Mouse (Mus musculus) Muller cell, postnatal 12 days (primary cell): Measurements from ENCODE around the gene Arhgap10.

ENCODE experiments used
- DNase-seq: peaks from one replicate; pipeline ENCODE4 v3.0.0-alpha.2; 2015; ENCODE audit errors: inconsistent ontology term

Gene Arhgap10

DNA sequence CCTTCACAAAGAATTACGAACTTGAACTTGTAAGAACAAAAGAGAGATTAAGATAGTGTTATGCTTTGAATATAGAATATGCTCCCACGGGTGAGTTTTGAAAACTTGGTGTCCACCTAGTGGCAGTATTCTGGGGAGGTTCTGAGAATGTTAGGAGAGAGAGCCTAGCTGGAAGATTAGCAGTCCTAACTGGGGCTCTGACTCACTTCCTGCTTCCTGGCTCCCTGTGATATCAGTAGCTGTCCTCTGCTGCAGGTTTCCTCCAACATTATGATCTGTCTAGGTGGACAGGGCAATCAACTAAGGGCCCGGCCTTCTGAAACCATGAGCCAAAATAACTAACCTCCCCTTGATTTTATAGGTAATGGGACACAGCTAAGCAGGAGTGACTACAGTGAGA lies 233.3 kb downstream of the Arhgap10 start:
- DNase-seq = no peak

DNA sequence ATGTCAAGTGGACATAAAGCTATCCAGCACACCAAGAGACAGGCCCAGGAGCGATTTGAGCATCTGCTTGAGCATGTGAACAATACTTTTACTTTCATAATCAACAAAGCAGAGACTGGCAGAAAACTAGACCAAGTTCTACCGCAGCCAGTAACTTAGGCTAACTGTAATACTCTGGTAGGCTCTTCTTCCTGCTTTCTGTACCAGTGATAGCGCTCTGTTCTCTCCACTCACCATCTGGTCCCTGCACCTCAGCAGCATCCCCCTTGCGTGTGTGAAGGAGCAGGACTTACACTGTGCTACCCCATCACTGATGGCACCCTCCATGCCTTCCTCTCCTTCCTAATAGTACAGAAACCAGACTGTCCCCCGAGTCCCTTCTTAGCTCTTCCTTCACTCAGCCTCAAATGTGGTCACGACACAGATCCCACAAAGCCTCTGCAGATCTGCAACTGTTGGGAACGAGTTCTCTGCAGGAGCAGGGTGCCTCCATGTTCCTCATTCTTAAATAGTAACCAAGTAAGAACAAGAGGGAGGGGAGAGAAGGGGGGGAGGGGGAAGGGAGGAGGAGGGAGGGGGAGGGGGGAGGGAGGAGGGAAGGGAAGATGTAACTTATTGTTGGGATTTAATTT lies 235.0 kb downstream of the Arhgap10 start:
- no peak for DNase-seq

DNA sequence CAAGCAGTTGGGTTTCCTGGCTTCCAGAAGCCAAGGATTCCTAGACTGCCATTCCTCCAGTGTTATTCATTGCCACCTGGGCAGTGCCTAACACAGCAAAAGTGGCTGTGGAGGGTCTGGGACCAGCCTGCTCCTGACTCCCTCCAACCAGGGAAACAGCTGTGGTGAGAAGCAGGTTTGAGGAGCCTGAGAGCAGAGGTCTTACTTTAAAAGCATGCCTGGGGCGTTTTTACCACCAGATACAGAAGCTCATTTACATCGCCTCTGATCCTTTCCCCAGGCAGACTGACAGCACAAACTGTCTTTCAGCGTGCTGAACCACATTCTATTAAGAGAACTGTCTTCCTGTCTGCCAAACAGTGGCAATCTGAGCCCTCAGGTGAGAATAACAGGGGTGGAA lies 237.8 kb downstream of the Arhgap10 start:
- no peak for DNase-seq

DNA sequence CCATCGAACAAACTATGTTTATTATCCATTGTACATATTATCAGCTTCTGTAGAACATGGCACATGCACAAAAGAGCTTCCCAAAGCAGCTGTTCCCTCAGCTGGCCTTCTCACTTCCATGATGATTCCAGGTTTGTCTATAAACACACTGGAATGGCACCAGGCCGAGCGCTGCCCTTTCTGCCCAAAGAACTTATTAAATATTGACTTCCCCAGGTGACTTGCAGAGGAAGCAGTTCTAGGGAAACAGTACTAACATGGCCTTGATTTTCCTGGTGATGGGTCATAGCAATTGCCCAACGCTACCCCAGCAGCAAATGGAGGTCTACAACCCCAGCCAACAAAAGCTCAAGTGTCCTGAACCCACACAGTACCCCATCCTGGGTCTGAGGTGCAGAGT lies 239.5 kb downstream of the Arhgap10 start:
- no peak for DNase-seq

DNA sequence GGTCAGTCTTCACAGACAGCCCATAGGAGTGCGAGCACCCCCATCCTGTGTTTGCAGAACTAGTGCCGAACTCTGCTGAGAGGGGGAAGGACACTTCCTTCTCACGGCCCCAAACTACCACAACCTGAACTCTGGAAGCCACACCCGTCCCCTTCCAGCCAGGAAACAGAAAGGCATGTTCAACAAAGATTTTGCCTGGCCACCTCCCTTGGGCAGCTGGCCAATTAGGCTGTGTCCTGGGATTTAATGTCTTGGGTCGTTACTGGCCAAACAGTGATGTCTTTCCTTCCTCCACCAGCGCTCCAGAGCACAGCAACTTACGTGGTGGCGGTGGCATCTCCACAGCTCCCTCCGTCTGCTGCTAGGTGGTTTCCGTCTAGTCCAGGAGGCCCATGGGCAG lies 240.9 kb downstream of the Arhgap10 start:
- no peak for DNase-seq

DNA sequence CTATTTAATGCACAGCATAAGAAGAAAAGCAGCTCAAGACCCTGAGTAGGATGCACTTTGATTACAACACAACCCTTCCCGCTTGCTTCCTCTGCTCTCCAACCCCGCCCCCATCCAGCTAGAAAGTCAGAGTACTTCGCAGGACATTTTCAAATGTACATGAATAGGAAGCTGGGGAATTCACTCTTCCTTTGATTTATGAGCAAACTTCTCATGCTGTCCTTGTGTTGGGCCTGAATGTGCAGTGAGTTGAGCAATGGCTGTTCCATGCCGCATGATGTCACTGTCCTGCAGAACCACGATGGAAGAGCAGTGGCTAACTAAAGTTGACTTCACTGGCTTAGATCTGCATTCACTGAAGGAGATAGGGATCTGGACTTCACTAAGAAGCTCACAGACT lies 242.2 kb downstream of the Arhgap10 start:
- DNase-seq = no peak

DNA sequence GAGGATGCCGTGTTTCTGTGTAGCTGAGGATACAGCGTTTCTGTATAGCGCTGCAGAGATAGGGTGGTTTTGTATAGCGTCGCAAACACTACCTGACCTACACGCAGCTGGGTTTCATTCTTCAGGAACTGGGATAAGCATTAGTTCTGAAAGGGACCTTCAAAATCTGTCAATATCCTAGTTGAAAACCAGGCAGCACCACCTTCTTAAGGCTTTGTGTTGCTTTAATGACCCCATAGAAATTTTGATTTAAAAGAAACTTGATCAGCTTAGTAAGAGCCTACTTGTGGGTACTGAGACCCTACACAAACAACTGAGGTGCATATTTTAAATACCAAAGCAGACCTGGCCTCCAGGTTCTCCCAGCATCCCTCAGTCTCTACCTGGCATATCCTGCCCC lies 245.6 kb downstream of the Arhgap10 start:
- DNase-seq = no peak

DNA sequence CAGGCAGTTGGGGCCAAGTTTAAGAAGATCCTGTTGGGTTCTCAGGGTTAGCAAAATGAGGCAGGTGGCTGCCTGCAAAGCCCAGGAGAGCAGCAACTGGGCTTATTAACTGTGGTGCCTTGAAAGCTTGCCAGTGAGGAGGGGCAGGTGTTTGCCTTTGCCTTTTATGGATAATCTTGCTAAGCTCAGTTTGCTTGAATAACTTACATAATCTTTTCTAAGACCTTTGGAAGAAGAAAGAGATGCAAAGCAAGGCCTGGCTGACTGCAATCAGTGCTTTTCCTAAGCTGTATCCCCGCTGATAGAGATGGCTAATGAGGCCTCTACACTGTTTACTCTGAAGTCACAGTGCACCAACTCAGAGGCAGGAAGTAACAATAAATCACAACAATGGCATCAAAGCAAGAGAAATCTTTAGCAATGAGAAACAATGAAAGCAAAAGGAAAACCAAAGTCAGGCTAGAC lies 249.8 kb downstream of the Arhgap10 start:
- DNase-seq = no peak

DNA sequence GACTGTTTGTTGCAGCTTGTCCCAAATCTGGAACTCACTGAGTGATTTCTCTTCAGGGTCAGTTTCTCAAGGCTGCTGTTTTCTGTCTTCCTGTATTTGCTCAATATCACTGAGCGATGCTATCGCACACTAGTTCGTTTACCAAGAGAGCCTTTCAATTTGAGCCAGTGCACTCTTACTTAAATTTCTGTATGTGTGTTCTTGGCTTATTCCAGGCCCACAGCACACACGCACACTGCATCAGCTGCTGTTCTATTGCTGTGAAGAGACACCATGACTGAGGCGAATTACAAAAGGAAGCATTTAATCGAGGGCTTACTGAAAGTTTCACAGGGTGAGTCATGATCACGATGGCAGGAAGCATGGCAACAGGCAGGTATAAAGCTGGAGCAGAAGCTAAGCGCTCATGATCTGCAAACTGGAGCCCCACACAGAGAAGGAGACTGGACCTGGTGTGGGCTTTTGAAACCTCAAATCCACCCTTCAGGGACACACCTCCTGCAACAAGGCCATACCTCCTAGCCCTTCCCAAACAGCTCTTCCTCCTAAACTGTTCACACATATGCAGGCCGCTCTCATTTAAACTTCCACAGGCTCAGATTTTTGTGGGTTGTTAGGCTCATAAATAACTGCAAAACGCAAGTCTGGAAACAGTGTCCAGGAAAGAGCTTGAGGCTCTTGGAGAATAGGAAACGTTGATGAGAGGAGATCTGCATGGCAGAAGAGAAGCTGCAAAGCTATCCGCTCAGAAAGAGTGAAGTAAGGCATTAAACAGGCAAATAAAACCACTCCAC lies 255.3 kb downstream of the Arhgap10 start:
- no peak for DNase-seq

DNA sequence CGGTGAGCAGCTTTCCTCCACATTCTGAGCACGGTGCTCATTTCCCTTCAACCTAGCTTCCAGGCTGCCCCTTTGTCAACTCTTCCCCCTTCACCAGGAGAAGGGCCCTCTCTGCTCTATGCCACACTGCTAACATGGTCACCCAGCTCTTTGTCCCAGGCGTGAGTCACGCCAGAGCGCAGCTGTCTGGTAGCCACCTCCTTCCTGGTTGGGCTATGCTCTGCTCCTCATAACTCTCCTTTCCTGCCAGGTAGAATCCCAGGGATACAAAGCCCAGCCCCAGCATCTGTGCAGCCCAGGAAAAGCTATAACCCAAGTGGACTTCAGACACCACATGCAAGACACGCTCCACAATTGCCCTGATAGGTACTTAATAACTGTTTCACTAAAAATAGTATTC lies 256.5 kb downstream of the Arhgap10 start:
- DNase-seq = no peak

DNA sequence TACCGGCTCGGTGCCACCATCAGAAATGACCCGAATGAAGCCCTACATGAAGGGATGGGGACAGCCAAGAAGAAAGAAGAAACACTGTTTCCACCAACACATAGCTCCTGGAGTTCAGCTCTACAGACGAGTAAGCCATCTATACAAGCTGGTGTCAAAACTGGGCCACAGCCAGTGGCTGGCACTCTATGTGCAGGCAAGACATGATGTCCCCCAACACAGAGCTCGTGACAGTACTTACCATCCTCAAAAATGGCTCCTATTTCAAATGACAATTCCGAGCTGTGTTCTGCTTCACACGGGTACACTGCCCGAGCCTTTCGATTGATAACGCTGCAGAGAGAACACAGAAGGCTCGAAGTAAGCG lies 260.7 kb downstream of the Arhgap10 start:
- DNase-seq = no peak

DNA sequence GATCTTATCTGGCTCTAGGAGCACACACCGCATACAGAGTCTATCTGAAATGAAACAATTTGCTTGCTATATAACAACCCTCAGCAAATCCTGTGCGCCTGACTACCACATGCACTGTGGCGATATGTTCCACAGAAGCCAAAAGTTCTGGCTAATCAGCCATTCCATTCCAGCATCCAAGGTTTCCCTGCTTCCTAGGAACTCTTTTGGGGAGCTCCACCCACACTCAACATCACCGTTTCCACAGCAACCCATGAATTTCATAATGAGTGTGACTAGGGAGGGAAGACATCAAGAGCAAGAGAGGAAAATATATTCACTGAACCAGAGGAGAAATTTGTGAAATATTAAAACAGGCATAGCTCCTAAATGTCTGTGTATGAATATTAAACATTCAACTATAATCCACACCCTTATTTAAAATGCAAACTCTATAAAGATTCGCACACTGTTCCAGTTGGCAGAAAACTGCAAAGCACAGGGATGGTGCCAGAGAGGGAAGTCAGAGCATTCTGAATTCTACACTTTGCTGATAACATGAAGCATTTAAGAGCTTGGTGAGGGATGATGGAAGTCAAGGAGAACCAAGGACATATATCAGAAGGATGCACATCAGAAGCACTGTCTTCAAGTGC lies 261.2 kb downstream of the Arhgap10 start:
- no peak for DNase-seq

DNA sequence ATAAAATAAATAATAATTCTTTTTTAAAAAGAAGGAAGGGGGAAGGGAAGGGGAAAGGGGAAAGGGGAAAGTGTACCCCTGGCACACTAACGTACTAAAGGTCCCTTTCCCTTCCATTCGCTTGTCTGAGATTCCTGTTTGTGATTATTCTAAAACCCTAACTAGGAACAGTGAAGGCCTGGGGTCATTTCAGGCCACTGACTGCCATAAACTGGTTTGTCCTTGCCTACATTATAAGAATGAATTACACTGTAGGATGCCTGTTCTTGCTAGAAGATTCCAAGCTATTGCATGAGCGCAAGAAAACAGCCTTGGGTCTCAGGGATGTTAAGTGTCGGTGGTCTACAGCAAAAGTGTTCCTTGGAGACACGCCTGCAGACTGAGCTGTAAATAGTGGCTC lies 263.3 kb downstream of the Arhgap10 start:
- no peak for DNase-seq

DNA sequence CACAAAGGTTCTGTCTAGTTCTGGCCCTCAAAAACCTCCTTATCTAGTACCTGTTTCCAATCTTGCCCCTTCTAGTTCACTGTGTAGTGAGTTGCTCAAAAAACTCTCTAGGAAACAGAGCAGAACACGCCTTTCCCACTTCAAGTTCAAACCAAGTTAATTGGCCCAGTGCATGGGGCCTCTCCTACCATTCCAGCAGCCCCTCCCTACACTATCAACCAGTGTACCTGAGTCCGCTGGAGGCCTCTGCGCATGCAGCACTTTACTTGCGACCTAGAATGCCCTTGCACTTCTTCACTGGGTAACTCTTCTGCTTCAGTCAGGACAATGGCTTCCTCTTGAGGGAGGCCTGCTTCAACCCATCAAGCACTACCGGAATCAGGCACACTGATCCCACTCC lies 266.6 kb downstream of the Arhgap10 start:
- no peak for DNase-seq

DNA sequence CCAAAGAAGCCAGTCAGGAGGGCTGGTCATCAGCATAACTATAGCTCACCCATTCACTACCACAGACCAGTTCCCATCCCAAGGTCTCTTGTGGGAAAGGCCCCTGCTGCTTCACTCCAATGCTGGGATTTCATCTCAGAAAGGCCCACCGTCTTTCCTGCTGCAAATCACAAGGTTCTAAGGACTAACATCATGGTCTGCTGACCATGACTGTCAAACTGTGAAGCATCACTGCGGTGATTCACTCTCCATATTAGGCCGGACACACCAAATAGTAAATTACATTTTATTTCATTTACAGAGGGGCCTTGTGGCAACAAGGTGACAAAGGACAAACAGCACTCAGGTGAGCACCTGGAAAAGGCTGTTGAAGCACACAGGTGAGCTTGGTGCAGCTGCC lies 267.7 kb downstream of the Arhgap10 start:
- no peak for DNase-seq

DNA sequence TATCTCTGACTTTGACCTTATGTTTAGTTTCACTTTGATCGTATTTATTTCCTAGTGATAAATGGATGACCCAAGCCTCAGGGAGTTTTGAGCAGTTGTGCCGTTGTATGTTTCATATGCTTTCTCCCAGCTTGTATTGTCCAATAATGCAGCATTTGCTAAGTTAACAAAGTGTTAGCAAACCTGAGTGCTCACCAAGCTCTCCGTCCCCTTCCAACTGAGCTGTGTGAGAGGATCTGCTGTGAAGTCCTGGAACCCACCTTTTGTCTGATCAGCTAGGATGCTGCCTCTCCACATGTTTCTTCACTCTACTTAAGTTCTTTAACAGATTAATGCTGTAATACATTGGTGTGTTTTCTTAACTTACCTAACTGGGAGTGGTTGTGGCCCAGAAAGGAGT lies 276.4 kb downstream of the Arhgap10 start:
- no peak for DNase-seq

DNA sequence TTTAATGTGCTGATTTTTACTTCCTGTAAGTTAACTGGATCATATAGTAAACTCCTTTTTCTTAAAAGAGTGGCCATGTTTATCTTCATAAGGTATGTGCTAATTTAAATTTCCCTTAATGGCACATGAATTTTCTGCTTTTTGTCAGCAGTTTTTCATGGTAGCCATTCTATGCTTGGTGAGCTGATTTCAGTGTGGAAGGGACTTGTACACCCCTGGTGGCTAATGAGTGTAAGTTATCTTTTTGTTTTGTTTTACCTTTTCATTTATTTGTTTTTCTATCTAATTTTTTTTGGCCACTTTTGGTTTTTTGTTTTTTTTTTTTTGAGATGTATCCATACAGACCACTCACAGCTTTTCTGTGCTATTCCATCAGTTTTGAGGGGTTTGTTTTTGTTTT lies 278.3 kb downstream of the Arhgap10 start:
- no peak for DNase-seq

DNA sequence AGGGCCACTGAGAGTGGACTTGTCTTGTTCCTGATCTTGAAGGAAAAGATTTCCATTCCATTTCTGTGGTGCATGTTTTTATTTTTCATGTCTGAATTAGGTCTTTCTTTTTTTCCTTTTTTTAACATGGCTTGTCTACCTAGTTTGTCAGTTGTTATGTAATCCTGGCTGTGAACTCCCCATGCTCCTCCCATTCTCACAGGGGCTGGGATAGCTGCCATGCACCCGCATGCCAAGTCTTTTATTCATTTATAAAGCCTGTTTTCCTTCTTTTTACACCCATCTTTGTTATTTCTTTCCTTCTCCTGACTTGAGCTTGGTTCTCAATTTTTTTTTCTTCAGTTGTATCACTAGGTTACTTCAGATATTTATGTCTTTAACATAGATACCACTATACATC lies 281.1 kb downstream of the Arhgap10 start:
- DNase-seq = peak; percentile 36

DNA sequence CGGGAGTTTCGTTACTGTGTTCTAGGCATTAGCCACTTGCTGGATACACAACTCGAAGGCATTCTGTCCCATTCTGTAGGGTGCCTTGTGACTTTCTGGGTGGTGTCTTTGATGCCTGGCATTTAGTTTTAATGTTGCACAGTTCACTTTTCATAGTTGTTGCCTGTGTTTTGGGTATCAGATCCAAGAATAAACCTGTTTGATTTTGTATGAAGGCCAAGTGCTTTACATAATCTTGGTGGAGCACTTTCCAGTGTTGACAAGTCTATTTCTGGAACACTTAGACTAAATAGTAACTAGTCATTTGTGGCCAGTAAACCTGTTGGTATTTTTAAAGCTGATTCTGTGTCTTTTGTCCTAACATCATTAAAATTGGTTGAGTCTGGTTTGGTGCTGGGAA lies 285.3 kb downstream of the Arhgap10 start:
- no peak for DNase-seq

DNA sequence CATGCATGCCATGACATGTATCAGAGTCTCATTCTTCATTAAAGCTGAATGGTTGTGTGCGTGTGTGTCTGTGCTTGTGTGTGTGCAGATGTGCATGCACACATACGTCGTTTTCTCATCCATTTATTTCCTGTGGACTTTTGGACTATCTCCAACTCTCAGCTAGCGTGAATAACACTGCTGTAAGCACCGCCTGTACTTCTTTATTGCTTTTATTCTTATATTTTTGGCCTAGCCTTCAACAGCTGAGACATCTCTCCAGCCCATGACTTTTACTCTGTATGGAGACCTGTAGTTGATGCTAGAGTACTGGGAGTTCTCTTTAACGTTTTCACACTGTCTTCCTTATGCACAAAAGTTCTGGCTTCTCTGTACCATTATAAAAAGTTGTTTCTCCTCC lies 285.9 kb downstream of the Arhgap10 start:
- DNase-seq = no peak

DNA sequence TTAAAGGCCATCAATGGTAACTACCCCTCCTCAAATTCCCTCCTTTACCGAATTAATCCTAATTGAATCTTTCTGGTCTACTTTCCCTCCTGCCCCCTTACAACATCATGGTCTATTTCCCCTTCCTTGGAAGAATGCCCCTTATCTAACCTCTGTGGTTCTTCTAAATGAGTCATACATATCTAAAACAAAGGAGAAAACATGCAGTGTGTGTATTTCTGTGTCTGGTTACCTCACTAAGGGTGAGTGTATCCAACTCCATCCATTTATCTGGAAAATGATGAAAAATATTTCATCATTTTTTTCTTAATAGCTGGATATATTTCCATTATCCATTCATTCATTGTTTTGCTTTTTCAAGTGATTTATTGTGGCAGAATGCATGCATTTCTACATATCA lies 286.5 kb downstream of the Arhgap10 start:
- DNase-seq = peak; percentile 58

DNA sequence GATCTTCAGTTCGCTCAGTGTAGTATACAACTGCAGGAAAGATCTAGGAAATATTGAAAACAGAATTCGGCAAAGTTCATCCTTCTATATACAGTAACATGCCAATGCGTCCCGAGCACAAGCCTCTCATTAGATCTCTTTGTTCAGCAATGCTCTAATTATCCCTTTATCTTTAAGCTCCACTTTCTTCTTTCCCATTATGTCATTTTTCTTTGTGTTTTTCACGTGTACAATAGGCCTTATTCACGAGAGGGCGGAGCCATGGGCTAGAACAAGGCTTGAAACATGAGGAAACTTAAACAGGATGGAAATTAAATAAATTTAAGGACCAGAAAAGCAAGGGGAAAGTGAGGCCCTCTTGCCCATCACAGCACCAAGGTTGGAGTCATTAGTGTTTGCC lies 289.1 kb downstream of the Arhgap10 start:
- DNase-seq = no peak

DNA sequence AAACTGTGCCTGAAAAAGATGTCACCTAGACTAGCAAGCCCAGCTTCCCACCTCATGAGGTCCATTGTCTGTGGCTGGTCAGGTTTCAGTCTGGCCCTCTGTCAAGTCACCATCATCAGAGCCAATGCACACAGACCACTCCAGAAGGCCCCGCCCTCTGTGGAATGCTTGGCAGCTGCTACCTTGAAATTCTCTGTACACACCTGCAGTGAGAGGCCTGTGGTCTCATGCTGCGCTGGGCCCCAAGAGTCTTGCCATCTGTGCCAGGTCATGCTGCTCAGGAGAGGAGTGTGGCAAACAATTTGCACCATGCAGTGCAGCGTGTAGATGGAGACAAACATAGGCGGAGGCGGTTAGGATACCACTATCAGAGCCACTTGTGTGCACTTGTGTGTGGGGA lies 290.0 kb downstream of the Arhgap10 start:
- DNase-seq = no peak
